In genomic region chr10:3729666-3730065, GRCm38 (mm10) we compare ENCODE assay signal across 15 mouse cellular contexts. TPM values are rescaled to one million over a fixed set of nuclear protein-coding genes. Genes with fewer than 3 reads are reported as not detected.
"Had no signal": no experiment of that assay in that cellular context is flagged by ENCODE, and none has a peak within 500 bp of the region (broad histone marks: within the 10 kb centered on the region; RNA-seq: fewer than 3 reads in every experiment).

No protein-coding gene starts in this region.

- H3K9ac ChIP-seq: limb, embryonic 13.5 days; liver, embryonic 14.5 days; neural tube, embryonic 12.5 days; stomach, embryonic 15.5 days had no signal

- ATAC-seq: intestine, embryonic 16.5 days had no signal

- H3K27ac ChIP-seq: layer of hippocampus, adult 2 months; limb, embryonic 13.5 days; liver, embryonic 14.5 days; neural tube, embryonic 12.5 days; stomach, embryonic 15.5 days had no signal

- H3K4me1 ChIP-seq: neural tube, embryonic 12.5 days; stomach, embryonic 15.5 days had no signal

- H3K4me3 ChIP-seq: layer of hippocampus, adult 2 months; limb, embryonic 13.5 days; myocyte; neural tube, embryonic 12.5 days; stomach, embryonic 15.5 days had no signal

- H3K9me3 ChIP-seq: limb, embryonic 13.5 days; neural tube, embryonic 12.5 days; stomach, embryonic 15.5 days had no signal

- H3K36me3 ChIP-seq: limb, embryonic 13.5 days; neural tube, embryonic 12.5 days; stomach, embryonic 15.5 days had no signal

- DNase-seq: left cerebral cortex, postnatal 4 days; lung, adult 18-20 months; midbrain, embryonic 14.5 days; retina, postnatal 1 day; right cerebral cortex, postnatal 14 days; thymus, adult 2 months; thymus, postnatal 25 days had no signal

- H3K27me3 ChIP-seq: limb, embryonic 13.5 days; neural tube, embryonic 12.5 days; stomach, embryonic 15.5 days had no signal

- H3K4me2 ChIP-seq: limb, embryonic 13.5 days; neural tube, embryonic 12.5 days; stomach, embryonic 15.5 days had no signal

RNA-seq across cellular contexts. Expression of gene Plekhg1, which starts 10.5 kb away (rescaled TPM):
- total RNA-seq: megakaryocyte-erythroid progenitor cell, adult 5-6 weeks had no signal
